Mouse (Mus musculus) ZHBTc4 (cell line): Measurements from ENCODE around the gene 9330182L06Rik.

Experiments used
- DNase-seq: peaks from one replicate; pipeline ENCODE4 v3.0.0-alpha.2; 2011; ENCODE audit warnings: low read depth, low spot score

9330182L06Rik gene

GRCm38 (mm10) chr5:9265586-9266279 is at the start of gene 9330182L06Rik:
Gene 9330182L06Rik (plus strand): TSS chr5:9266118.
- DNase-seq = peak; percentile 68

DNA sequence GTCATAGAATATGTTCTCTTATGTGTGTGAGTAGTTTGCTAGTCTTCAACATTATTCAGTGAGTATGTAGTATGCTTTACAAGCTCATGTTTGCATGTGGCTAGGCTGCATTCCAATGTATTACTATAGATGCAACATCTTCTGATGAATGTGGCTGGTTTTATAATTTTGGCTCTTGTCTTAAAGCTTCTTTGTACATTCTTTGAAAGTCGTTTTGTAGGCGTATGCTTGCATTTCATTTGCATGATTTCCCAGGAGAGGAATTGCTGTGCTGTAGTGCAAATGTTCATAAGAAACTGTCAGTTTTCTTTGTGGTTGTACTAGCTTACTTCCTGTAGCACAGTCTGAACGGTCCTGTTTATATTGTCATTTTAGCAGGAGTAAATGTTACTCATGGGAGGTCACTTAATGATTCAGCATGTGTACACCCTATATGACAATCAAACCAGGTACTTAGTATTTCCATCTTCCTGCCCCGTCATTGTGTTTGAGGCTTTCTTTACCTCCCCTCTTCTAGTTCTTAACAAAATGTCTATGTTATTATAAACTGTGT is 38.4 kb upstream of the 9330182L06Rik start:
- DNase-seq = no peak

DNA sequence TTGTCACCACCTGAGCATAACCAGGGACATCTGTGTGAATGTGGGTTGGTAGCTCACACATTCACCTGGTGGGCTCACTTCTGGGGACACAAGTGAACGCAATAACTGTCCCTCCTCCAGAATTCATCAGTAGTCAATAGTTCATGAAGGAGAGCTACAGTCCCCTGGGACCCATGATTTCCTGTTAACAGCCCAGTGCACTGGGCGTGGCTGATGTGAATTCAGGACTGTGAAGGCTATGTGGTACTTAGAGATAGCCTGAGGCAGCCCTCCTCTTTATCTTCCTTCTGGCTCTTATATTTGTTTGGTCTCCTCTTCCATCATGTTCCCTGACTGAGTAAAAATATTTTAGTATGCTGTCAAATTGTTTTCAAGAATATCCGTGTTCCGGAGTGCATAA is 1.6 kb upstream of the 9330182L06Rik start:
- DNase-seq = peak; percentile 46

GRCm38 (mm10) chr5:9266280-9266923 is 484 bp downstream of the 9330182L06Rik start:
- peak; percentile 24 for DNase-seq

DNA sequence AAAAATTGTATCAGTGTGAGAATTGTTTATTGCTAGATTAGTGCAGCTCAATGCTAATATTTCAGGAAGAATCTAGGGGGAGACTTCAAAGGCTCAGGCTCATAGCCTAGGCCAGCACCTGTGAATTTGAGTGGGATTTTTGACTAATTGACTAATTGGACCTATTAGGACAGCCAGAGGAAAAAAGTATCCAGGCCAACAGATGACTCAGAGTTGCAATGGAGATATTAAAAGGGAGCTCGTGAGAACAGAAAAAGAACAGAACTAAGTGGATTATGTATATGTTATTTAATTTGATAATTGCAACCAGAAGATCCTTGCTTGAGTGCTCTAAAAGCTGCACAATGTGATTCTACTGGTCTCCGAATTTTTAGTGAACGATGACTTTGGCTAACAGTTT is 3.7 kb downstream of the 9330182L06Rik start:
- no peak for DNase-seq

GRCm38 (mm10) chr5:9272976-9273375 is 7.1 kb downstream of the 9330182L06Rik start:
- DNase-seq = no peak

DNA sequence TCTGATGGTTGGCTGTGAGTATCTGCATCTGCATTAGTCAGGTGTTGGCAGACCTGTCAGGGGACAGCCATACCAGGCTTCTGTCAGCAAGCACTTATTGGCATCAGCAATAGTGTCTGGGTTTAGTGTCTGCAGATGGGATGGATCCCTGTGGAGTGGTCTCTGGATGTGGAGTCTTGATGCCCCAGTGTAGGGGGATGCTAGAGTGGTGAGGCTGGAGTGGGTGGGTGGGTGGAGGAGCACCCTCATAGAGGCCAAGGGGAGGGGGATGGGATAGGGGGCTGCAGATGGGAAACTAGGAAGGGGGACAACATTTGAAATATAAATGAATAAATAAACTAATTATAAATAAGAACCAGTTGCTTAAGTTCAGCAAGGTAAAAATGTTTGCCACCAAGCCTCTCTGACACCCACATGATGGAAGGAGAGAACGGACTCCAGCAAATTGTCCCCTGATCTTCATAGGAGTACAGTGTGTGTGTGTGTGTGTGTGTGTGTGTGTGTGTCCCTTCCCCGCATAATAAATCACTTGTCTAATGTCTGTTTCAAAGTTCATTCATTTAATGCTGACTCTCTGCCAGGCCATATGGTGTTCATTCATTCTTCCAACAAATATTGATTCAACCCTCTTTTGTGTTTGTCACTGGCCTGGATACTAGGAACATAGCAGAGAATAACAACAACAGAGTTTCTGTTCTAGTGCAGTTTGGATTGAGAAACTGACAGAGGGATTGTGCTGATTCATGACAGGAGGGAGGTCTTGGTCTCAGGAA is 30.0 kb downstream of the 9330182L06Rik start:
- no peak for DNase-seq

DNA sequence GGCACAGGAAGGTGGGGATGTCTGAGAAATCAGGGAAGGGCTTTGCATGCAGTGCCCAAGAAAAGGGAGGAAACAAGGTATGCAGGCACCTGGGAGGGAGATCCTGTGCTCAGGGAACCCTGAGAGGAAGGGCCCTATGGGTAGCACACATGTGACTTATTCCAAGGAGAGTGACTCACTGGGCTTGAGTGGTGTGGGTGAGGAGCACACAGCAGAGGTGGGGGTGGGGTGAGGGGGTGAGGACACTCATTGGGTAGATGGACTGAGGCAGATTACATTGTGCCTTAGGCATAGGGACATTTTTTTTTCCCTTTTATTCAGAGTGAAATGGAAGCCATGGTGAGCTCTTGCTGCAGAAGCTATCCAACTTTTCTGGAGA is 30.6 kb downstream of the 9330182L06Rik start:
- DNase-seq = no peak

- DNase-seq = no peak
Observed at GRCm38 (mm10) chr5:9326863-9327262, 60.9 kb downstream of the 9330182L06Rik start.

DNA sequence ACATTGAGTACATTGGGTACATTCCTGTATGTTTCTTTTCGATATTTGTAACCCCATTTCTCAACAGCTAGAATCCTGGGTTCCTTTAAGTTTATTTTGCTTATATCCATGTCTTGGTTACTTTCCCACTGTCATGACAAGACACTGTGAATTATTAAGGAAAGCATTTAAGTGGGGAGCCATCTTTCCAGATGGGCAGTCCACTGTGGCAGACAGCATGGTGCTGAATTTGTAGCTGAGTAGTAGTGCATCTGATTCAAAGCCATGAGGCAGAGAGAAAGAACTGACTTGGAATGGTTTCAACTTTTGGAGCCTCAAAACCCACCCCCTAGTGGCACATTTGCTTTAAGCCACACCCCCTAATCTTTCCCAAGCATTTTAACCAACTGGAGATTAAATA is 61.6 kb downstream of the 9330182L06Rik start:
- no peak for DNase-seq

GRCm38 (mm10) chr5:9338756-9339510 is 73.0 kb downstream of the 9330182L06Rik start:
- no peak for DNase-seq

DNA sequence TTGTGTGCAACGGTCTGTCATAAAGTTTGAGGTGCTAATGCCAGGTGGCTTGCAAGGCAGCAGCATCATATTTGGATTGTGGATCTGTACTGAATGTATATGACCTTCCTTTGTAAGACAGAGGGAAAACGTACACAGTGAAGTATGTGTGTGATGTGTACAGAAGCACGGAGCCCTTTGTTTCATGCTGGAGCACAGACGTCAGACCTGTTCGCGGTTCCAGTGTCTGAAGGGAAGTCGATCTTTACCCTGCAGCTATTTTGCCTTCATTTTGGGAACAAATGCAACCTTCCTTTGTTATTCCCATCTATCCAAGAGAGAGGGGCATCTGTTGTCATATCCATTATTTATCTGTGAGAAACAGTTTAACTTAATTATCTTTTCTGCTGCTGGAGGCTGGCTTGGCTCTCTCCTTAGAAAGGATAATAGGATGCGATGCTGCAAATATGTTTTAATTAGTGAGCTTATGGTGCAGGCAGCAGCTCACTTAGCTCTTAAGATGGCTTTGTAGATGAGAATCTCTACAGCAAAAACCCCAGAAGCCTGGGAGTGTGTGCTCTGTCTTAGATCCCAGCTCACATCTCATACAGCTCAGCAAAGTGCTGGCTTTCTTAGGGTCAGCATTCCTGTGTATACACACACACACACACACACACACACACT is 73.7 kb downstream of the 9330182L06Rik start:
- DNase-seq = no peak

DNA sequence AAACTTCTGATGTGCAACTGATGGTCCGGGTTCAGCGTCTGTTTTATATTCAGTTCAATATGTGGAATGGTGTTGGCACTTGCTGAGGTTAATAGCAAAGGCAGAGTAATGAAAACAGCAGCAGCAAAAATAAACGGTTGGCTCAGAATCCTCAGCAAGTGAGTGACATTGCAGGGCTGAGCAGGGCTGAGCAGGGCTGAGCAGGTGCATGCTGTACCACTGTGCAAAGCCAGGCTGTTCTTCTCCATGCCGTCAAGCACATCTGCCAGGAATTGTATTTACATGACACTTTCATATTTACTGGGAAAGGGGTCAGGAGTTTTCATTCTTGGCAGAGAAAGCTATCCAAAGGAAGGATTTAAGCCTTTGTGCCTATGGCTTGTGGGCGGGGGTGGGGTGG is 78.7 kb downstream of the 9330182L06Rik start:
- no peak for DNase-seq

DNA sequence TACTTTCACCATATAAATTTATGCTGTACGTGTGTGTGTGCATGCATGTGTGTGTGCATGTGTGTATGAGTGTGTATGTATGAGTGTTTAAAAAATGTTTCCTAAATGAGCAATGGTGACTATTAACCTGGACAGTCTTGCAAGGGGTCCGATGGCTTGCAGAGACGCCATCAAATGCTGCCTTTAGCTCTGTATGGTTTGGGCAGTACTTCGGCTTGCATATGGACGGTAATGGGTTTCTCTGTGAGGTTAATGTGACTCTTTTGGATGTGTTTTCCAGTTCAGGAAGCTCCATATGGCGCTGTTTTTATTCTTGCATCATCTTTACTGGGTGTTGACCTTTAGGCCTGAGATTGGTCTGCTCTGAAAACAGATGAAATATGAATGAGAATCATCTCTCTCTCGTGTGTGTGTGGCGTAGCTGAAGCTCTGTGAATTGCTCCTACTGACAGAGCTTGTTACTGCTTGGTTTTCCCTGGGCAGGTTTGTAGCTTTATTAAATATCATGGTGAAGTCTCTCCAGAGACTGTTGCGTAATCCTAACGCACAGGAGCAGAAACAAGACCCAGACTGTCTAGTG is 79.2 kb downstream of the 9330182L06Rik start:
- DNase-seq = no peak

GRCm38 (mm10) chr5:9345625-9346024 is 79.7 kb downstream of the 9330182L06Rik start:
- no peak for DNase-seq

DNA sequence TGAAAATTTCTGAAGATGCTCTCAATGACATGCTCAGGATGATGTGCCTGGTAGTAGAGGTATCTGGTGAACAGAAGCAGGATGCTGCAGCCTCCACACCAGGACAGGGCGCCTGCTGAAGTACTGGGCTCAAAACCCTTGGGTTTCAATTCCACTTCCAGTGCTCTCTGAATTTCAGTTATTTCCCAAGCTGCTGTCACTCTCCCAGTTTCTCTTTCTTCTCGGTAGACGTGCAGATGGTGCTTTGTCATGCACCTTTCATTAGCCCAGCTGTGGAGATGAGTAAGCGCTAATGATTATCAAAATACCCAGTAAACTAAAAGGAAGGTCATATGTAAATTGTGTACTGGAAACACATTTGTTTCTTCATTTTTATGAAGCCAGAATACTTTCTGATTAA is 80.6 kb downstream of the 9330182L06Rik start:
- peak; percentile 8 for DNase-seq

DNA sequence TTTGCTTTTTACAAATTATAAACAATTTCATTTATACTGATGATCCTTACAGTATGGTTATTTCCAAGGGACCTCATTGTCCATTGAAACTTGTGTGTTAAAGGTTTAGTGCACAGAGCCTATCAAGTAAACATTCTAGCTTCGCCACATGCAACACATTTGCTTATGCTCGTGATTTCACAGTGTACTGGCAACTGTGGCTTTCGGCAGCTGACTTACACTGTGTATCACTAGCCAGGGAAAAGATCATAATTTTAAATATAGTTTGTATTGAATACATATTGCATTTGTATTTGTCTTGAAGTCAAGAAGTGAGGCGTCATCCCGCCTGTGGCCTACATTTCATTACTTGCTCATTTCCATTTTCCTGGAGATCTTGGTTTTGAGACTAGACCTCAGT is 86.2 kb downstream of the 9330182L06Rik start:
- no peak for DNase-seq

GRCm38 (mm10) chr5:9352646-9353045 is 86.7 kb downstream of the 9330182L06Rik start:
- DNase-seq = no peak

- no peak for DNase-seq
Observed at GRCm38 (mm10) chr5:9354257-9354656, 88.3 kb downstream of the 9330182L06Rik start.

DNA sequence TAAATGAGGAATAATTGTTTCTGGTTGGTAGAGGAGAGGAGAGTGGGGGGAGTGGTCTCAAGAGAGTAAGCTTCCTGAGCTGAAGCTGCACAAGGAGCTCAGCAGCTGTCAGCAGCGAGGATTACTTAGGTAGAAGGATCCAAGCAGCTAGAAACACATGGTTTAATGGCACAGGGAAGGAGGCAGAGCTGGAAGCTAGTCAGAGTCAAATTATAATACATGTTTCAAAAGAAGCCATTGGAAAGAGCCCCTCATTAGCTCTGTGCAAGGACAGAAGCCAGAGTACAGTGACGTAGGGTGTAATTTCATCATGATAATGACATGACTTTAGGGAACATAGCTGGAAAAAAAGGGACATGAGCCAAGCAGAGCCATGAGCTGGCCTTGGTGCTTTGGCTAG is 92.2 kb downstream of the 9330182L06Rik start:
- DNase-seq = no peak
